Comparison of ENCODE assay signal across 13 mouse cellular contexts in the genomic region with DNA sequence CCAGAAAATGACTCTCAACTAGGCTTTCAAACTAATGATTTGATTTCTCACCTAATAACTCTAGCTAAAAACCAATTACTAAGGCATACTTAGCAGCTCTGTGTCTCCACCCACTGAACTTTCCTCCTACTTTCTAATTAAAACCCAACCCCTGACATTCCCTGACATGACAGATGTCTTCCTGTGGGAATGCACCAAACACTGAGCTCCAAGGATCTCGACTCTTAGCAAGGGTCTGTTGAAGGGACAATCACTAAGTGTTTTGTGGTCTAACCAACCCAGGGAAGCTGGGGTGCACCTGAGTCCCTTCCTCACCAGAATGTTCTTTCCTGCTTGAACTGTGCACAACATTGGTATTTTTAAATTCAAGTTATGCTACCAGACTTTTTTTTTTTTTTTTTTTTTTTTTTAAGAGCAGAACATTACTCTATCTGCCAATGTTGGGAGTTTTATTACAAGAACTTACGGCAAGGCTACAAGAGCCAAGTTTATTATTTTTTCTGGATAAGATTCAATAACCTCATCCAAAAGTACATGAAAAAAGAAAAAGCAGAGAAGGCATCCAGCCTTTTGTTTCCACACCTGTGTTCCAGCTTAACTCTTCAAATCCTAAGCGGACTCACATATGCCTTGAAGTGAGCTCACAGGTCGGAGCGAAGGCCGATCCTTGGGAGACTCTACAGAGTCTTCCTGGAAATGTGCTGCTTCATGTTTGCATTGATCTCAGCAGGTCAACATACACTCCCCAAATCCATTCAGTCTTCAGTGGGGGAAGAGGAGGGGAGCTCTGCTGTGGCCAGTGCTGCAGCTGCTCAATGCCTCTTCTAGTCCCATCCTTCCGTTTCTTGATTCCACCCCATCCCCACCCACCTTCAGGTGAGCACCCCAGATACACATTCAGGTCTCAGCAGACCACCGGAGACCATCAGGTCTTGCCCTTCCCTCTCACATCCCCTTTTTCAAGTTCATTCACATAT.
DNase-seq lines count a peak whose midpoint lies in the region; ATAC-seq lines count a peak whose summit lies in the region.
"Had no signal": no experiment of that assay in that cellular context is flagged by ENCODE, and none has a peak within 500 bp of the region (broad histone marks: within the 10 kb centered on the region; RNA-seq: fewer than 3 reads in every experiment).

No protein-coding gene starts in this region.

- no peak overlapping the region for H3K4me2 ChIP-seq in heart, embryonic 12.5 days
- H3K4me2 ChIP-seq: hindbrain, embryonic 13.5 days; midbrain, embryonic 13.5 days had no signal

- H3K4me1 ChIP-seq in heart, embryonic 10.5 days, result peaks cover 24% of the 10 kb centered on the region
- H3K4me1 ChIP-seq in heart, embryonic 12.5 days (replicated peaks), result peaks cover 19% of the 10 kb centered on the region

- no peaks in the 10 kb centered on the region for H3K27me3 ChIP-seq in heart, embryonic 10.5 days (ENCODE audit: insufficient read depth, poor library complexity, severe bottlenecking)
- no peaks in the 10 kb centered on the region for H3K27me3 ChIP-seq in heart, embryonic 12.5 days (replicated peaks)
- H3K27me3 ChIP-seq: hindbrain, embryonic 13.5 days had no signal

- 87% methylated on average over 8 of the region's 8 CpGs for WGBS in heart, embryonic 10.5 days
- WGBS in heart, embryonic 12.5 days, result 84% methylated on average over 8 of the region's 8 CpGs

- peak; percentile 35 for DNase-seq in heart, embryonic 10.5 days (ENCODE audit: low spot score)
- peak; percentile 79 for DNase-seq in adipocyte (ENCODE audit: low spot score)
- peak; percentile 38 to 41 for DNase-seq in heart, postnatal 10 days
- DNase-seq in kidney, postnatal 25 days, result peak; percentile 28 to 49
- DNase-seq in embryo, embryonic 10.5 days (ENCODE audit: low spot score), result no peak
- DNase-seq in lung, postnatal 36 days, result no peak
- no peak for DNase-seq in T-cell, adult 2 months (ENCODE audit: low spot score)
- DNase-seq: cerebellum, adult 18-20 months; lung, postnatal 4 days; right cerebral cortex, postnatal 14 days had no signal

- H3K36me3 ChIP-seq in heart, embryonic 10.5 days, result 0 out of 2 replicates have a peak, but pooled peaks cover 3% of the 10 kb centered on the region
- no peaks in the 10 kb centered on the region for H3K36me3 ChIP-seq in heart, embryonic 12.5 days
- H3K36me3 ChIP-seq: hindbrain, embryonic 13.5 days; midbrain, embryonic 13.5 days had no signal

- no peak for ATAC-seq in heart, embryonic 12.5 days (ENCODE audit: insufficient number of reproducible peaks, low FRiP score)
- ATAC-seq: midbrain, embryonic 13.5 days had no signal

- H3K9ac ChIP-seq in heart, embryonic 12.5 days, result no peak overlapping the region
- H3K9ac ChIP-seq: hindbrain, embryonic 13.5 days; midbrain, embryonic 13.5 days had no signal

- H3K27ac ChIP-seq in heart, embryonic 10.5 days, result no peak overlapping the region
- no peak overlapping the region for H3K27ac ChIP-seq in heart, embryonic 12.5 days (ENCODE audit: poor library complexity, severe bottlenecking)
- H3K27ac ChIP-seq: hindbrain, embryonic 13.5 days; midbrain, embryonic 13.5 days had no signal

- intact Hi-C loops in heart, postnatal 10 days (cut with DNase I), result no loop called here

- no peak overlapping the region for H3K4me3 ChIP-seq in heart, embryonic 10.5 days
- no peak overlapping the region for H3K4me3 ChIP-seq in heart, embryonic 12.5 days
- H3K4me3 ChIP-seq: hindbrain, embryonic 13.5 days; midbrain, embryonic 13.5 days had no signal

- no peaks in the 10 kb centered on the region for H3K9me3 ChIP-seq in heart, embryonic 10.5 days
- no peaks in the 10 kb centered on the region for H3K9me3 ChIP-seq in heart, embryonic 12.5 days (replicated peaks)
- H3K9me3 ChIP-seq: hindbrain, embryonic 13.5 days; midbrain, embryonic 13.5 days had no signal

Comparison
In these comparisons a context has a peak if more than half of its experiments do, and no peak if none do; other contexts are left out.
1. DNase-seq: peak in heart, embryonic 10.5 days (single experiment), adipocyte (single experiment), heart, postnatal 10 days (2 of 2) and kidney, postnatal 25 days (2 of 2); none in embryo, embryonic 10.5 days (single experiment), lung, postnatal 36 days (single experiment) and T-cell, adult 2 months (single experiment).